Mouse (Mus musculus): Measurements from ENCODE around the gene Cacnb4.

Gene Cacnb4

GRCm38 (mm10) chr2:52521012-52521411 lies 155.6 kb downstream of the Cacnb4 start:
- DNase-seq (ENCODE audit: low spot score) = no peak

GRCm38 (mm10) chr2:52518740-52519139 lies 157.9 kb downstream of the Cacnb4 start:
- DNase-seq (ENCODE audit: low spot score) = no peak

GRCm38 (mm10) chr2:52516534-52516933 lies 160.1 kb downstream of the Cacnb4 start:
- no peak for DNase-seq (ENCODE audit: low spot score)

- no peak for DNase-seq (ENCODE audit: low spot score)
These were observed 163.7 kb downstream of the Cacnb4 start for GRCm38 (mm10) chr2:52512865-52513388.

- DNase-seq (ENCODE audit: low spot score) = no peak
These were observed 164.4 kb downstream of the Cacnb4 start for GRCm38 (mm10) chr2:52512206-52512605.

- no peak for DNase-seq (ENCODE audit: low spot score)
These were observed 164.8 kb downstream of the Cacnb4 start for GRCm38 (mm10) chr2:52511799-52512198.

GRCm38 (mm10) chr2:52509779-52510500 lies 166.7 kb downstream of the Cacnb4 start:
- DNase-seq (ENCODE audit: low spot score) = no peak

GRCm38 (mm10) chr2:52505164-52505563 lies 171.5 kb downstream of the Cacnb4 start:
- no peak for DNase-seq (ENCODE audit: low spot score)

- DNase-seq (ENCODE audit: low spot score) = no peak
These were observed 171.9 kb downstream of the Cacnb4 start for GRCm38 (mm10) chr2:52504762-52505161.

- DNase-seq (ENCODE audit: low spot score) = no peak
These were observed 176.8 kb downstream of the Cacnb4 start for GRCm38 (mm10) chr2:52499849-52500262.

GRCm38 (mm10) chr2:52499101-52499537 lies 177.5 kb downstream of the Cacnb4 start:
- no peak for DNase-seq (ENCODE audit: low spot score)

GRCm38 (mm10) chr2:52495097-52495694 lies 181.4 kb downstream of the Cacnb4 start:
- DNase-seq (ENCODE audit: low spot score) = no peak

GRCm38 (mm10) chr2:52494274-52494673 lies 182.4 kb downstream of the Cacnb4 start:
- DNase-seq (ENCODE audit: low spot score) = no peak

- DNase-seq (ENCODE audit: low spot score) = no peak
These were observed 183.8 kb downstream of the Cacnb4 start for GRCm38 (mm10) chr2:52492867-52493266.

- no peak for DNase-seq (ENCODE audit: low spot score)
These were observed 186.8 kb downstream of the Cacnb4 start for GRCm38 (mm10) chr2:52489840-52490239.

GRCm38 (mm10) chr2:52483496-52483895 lies 193.1 kb downstream of the Cacnb4 start:
- DNase-seq (ENCODE audit: low spot score) = no peak

GRCm38 (mm10) chr2:52480476-52480875 lies 196.2 kb downstream of the Cacnb4 start:
- no peak for DNase-seq (ENCODE audit: low spot score)

- no peak for DNase-seq (ENCODE audit: low spot score)
These were observed 198.1 kb downstream of the Cacnb4 start for GRCm38 (mm10) chr2:52478501-52478900.

GRCm38 (mm10) chr2:52477550-52477907 lies 199.1 kb downstream of the Cacnb4 start:
- DNase-seq (ENCODE audit: low spot score) = no peak

GRCm38 (mm10) chr2:52476801-52477549 lies 199.7 kb downstream of the Cacnb4 start:
- DNase-seq (ENCODE audit: low spot score) = no peak

- no peak for DNase-seq (ENCODE audit: low spot score)
These were observed 200.8 kb downstream of the Cacnb4 start for GRCm38 (mm10) chr2:52475854-52476253.

GRCm38 (mm10) chr2:52474570-52474969 lies 202.1 kb downstream of the Cacnb4 start:
- no peak for DNase-seq (ENCODE audit: low spot score)

Data from urinary bladder, postnatal 10 days (tissue).